ENCODE assay signal across 9 mouse cellular contexts in the genomic region with DNA sequence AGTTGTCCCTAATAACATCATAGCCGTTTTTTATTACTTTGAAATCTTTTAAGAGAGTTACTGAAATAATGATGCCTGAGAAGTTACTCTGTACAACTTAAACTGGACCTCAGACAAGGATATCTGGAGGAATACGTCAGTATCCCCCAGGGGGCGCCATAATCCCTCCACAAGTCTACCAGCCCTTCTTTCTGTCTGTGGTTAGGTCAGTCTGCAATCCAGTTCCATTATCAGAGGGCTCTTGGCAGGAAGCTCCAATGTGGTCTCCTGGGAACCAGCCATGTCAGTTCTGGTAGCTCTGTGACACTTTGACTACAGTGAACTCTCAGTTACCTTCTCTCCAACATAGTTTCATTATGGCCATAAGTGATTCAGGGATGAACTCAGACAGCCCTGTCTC.
DNase-seq lines count a peak whose midpoint lies in the region; ATAC-seq and TF ChIP-seq lines count a peak whose summit lies in the region.
"Had no signal": no experiment of that assay in that cellular context is flagged by ENCODE, and none has a peak within 500 bp of the region (broad histone marks: within the 10 kb centered on the region; RNA-seq: fewer than 3 reads in every experiment).

No protein-coding gene starts in this region.

- 0 out of 2 replicates have a peak, but pooled peaks have one; percentile 4 for TF ChIP-seq CTCF in cortical plate, adult 2 months (IDR thresholded peaks at IDR 0.05; ENCODE audit: extremely low read depth, insufficient read depth, low read length)

- no peaks in the 10 kb centered on the region for H3K4me1 ChIP-seq in cortical plate, adult 2 months (ENCODE audit: control insufficient read depth, insufficient read depth, low read length)
- no peaks in the 10 kb centered on the region for H3K4me1 ChIP-seq in limb, embryonic 14.5 days (ENCODE audit: control insufficient read depth, insufficient read depth, low read length)
- H3K4me1 ChIP-seq: neural tube, embryonic 12.5 days had no signal

- H3K9ac ChIP-seq in limb, embryonic 14.5 days (ENCODE audit: low read depth, low read length, severe bottlenecking), result no peak overlapping the region
- H3K9ac ChIP-seq: neural tube, embryonic 12.5 days had no signal

- 12% methylated on average over 3 of the region's 3 CpGs for WGBS in limb, embryonic 14.5 days

- no peak overlapping the region for H3K27ac ChIP-seq in cortical plate, adult 2 months (ENCODE audit: insufficient read depth, low read length)
- no peak overlapping the region for H3K27ac ChIP-seq in limb, embryonic 14.5 days (replicated peaks; ENCODE audit: low read depth, low read length)
- H3K27ac ChIP-seq: neural tube, embryonic 12.5 days had no signal

- no peak overlapping the region for H3K4me2 ChIP-seq in limb, embryonic 14.5 days (replicated peaks; ENCODE audit: low read depth, low read length, severe bottlenecking)
- H3K4me2 ChIP-seq: neural tube, embryonic 12.5 days had no signal

- no peaks in the 10 kb centered on the region for H3K27me3 ChIP-seq in limb, embryonic 14.5 days (ENCODE audit: control insufficient read depth, insufficient read depth, low read length)
- H3K27me3 ChIP-seq: neural tube, embryonic 12.5 days had no signal

- no peak overlapping the region for H3K4me3 ChIP-seq in cortical plate, adult 2 months (ENCODE audit: insufficient read depth, low read length)
- no peak overlapping the region for H3K4me3 ChIP-seq in limb, embryonic 14.5 days (replicated peaks; ENCODE audit: low read length)
- H3K4me3 ChIP-seq: neural tube, embryonic 12.5 days had no signal

- H3K36me3 ChIP-seq in limb, embryonic 14.5 days (ENCODE audit: control insufficient read depth, insufficient read depth, low read length), result no peaks in the 10 kb centered on the region
- H3K36me3 ChIP-seq: neural tube, embryonic 12.5 days had no signal

- DNase-seq in layer of hippocampus, adult 11-12 months (ENCODE audit: low spot score), result peak; percentile 39
- no peak for DNase-seq in layer of hippocampus, adult 9-10 months (ENCODE audit: low spot score)
- peak; percentile 28 for DNase-seq in R1 (ENCODE audit: low read depth, low spot score)
- DNase-seq in limb, embryonic 14.5 days (ENCODE audit: low spot score), result peak; percentile 40
- peak; percentile 23 to 37 for DNase-seq in right cerebral cortex, postnatal 10 days (ENCODE audit: low spot score in 2 of 2)
- peak; percentile 47 to 73 for DNase-seq in urinary bladder, postnatal 36 days (ENCODE audit: low spot score in 2 of 2)

- no peak for TF ChIP-seq POLR2A in cortical plate, adult 2 months (IDR thresholded peaks at IDR 0.05; ENCODE audit: extremely low read depth, insufficient read depth, low read length)
- TF ChIP-seq POLR2A in limb, embryonic 14.5 days (IDR thresholded peaks at IDR 0.05; ENCODE audit: borderline replicate concordance, extremely low read depth, insufficient read depth, insufficient read length), result no peak

- peak; percentile 75 to 91 for ATAC-seq in hematopoietic stem cell, adult 5-6 weeks (replicated peaks in 1 of 2; ENCODE audit: insufficient read depth in 1 of 2, low FRiP score in 2 of 2, low TSS enrichment in 1 of 2, low read depth in 1 of 2, poor library complexity in 2 of 2, severe bottlenecking in 2 of 2)
- ATAC-seq in limb, embryonic 14.5 days (ENCODE audit: low FRiP score, low read depth), result no peak

- H3K9me3 ChIP-seq in limb, embryonic 14.5 days (ENCODE audit: control insufficient read depth, low read length), result no peaks in the 10 kb centered on the region
- H3K9me3 ChIP-seq: neural tube, embryonic 12.5 days had no signal
